Mouse (Mus musculus) G1E (cell line): ENCODE measurements at regions not wholly inside any gene's neighbourhood (a gene's known extent, or its start where the extent isn't known, plus 50 kb on each side); places are given as distances from the start of the nearest gene placed in this dataset.

Experiments used
- ATAC-seq: 2 replicates; pipeline ENCODE4 v1.8.0; 2016; ENCODE audit warnings: mild to moderate bottlenecking; ENCODE audit not compliant: insufficient number of reproducible peaks, poor library complexity, low FRiP score, severe bottlenecking; ENCODE audit errors: extremely low read depth
- DNase-seq: peaks from one replicate; pipeline ENCODE4 v3.0.0; 2012; ENCODE audit warnings: low spot score
- H3K27me3 ChIP-seq: 2 replicates; pipeline ENCODE4 v1.6.1; 2012; ENCODE audit warnings: mild to moderate bottlenecking, low read length, inconsistent platforms; ENCODE audit not compliant: insufficient read depth
- H3K36me3 ChIP-seq: replicated peaks from 2 replicates; pipeline ENCODE3; 2012; ENCODE audit warnings: mild to moderate bottlenecking, inconsistent platforms
- H3K4me1 ChIP-seq: 2 replicates; pipeline ENCODE4 v1.6.1; 2012; ENCODE audit warnings: low read depth, low read length, inconsistent platforms, mixed read lengths; ENCODE audit not compliant: insufficient read depth
- H3K4me3 ChIP-seq: 2 replicates; pipeline ENCODE4 v1.5.1; 2012; ENCODE audit warnings: low read depth, mild to moderate bottlenecking, inconsistent platforms, low read length, moderate library complexity, mixed read lengths
- H3K9me3 ChIP-seq: replicated peaks from 2 replicates; pipeline ENCODE4 v1.6.1; 2012; ENCODE audit warnings: inconsistent platforms
- CTCF ChIP-seq: IDR thresholded peaks from 2 replicates; pipeline ENCODE4 v1.5.1; 2012; ENCODE audit warnings: low read depth, low read length, inconsistent platforms, mixed read lengths
- GATA1 ChIP-seq: IDR thresholded peaks from 2 replicates; pipeline ENCODE4 v1.6.1; 2012; ENCODE audit warnings: borderline replicate concordance, low read length, inconsistent platforms, mixed read lengths
- GATA2 ChIP-seq: IDR thresholded peaks from 2 replicates; pipeline ENCODE4 v1.6.1; 2012; ENCODE audit warnings: low read depth, low read length, inconsistent platforms, borderline replicate concordance
- POLR2AphosphoS5 ChIP-seq: IDR thresholded peaks from 2 replicates; pipeline ENCODE4 v1.6.1; 2012; ENCODE audit warnings: low read depth, low read length, inconsistent platforms; ENCODE audit not compliant: insufficient replicate concordance
- TAL1 ChIP-seq: conservative IDR thresholded peaks from 2 replicates; pipeline ENCODE4 v1.6.1; 2012; ENCODE audit warnings: low read depth, low read length, inconsistent platforms, mixed read lengths

- no peak overlapping the region for H3K4me3 ChIP-seq
- no peak for ATAC-seq
- no peaks in the 10 kb centered on the region; the same call in 1 of the 2 replicates for H3K27me3 ChIP-seq
- TF ChIP-seq GATA1: no peak
- TF ChIP-seq TAL1: no peak
- TF ChIP-seq POLR2AphosphoS5: no peak
- H3K36me3 ChIP-seq: no peaks in the 10 kb centered on the region
- no peaks in the 10 kb centered on the region for H3K4me1 ChIP-seq
- DNase-seq: no peak
- no peaks in the 10 kb centered on the region for H3K9me3 ChIP-seq
Measured at GRCm38 (mm10) chrX:12860168-12860567, 98.3 kb upstream of the Med14 start.

- H3K4me1 ChIP-seq: no peaks in the 10 kb centered on the region
- H3K4me3 ChIP-seq: no peak overlapping the region
- no peak for ATAC-seq
Measured at GRCm38 (mm10) chrX:12858757-12859156, 96.9 kb upstream of the Med14 start.

GRCm38 (mm10) chrX:12857881-12858755, 96.2 kb upstream of the Med14 start:
- Histone ChIP-seq H3K36me3 (no peaks in the 10 kb centered on the region), H3K4me1 (no peaks in the 10 kb centered on the region), H3K27me3 (no peaks in the 10 kb centered on the region; the same call in 1 of the 2 replicates), H3K9me3 (no peaks in the 10 kb centered on the region), H3K4me3 (no peak overlapping the region)
- no peak for TF ChIP-seq CTCF
- TF ChIP-seq POLR2AphosphoS5: no peak
- TF ChIP-seq TAL1: no peak
- TF ChIP-seq GATA2: no peak
- TF ChIP-seq GATA1: no peak
- DNase-seq (no peak), ATAC-seq (no peak)

More at GRCm38 (mm10) chrX:12858757-12859156, 96.9 kb upstream of the Med14 start:
- DNase-seq: no peak
- no peak for TF ChIP-seq POLR2AphosphoS5
- TF ChIP-seq TAL1: no peak
- TF ChIP-seq CTCF: no peak
- TF ChIP-seq GATA1: no peak
- TF ChIP-seq GATA2: no peak
- Histone ChIP-seq H3K27me3 (no peaks in the 10 kb centered on the region; the same call in 1 of the 2 replicates), H3K9me3 (no peaks in the 10 kb centered on the region), H3K36me3 (no peaks in the 10 kb centered on the region)

GRCm38 (mm10) chrX:12855425-12855824, 93.6 kb upstream of the Med14 start:
- DNase-seq (no peak), ATAC-seq (no peak)
- no peaks in the 10 kb centered on the region for H3K9me3 ChIP-seq
- no peaks in the 10 kb centered on the region for H3K36me3 ChIP-seq
- H3K4me1 ChIP-seq: no peaks in the 10 kb centered on the region
- no peaks in the 10 kb centered on the region for H3K27me3 ChIP-seq
- no peak overlapping the region for H3K4me3 ChIP-seq
- TF ChIP-seq TAL1 (no peak), POLR2AphosphoS5 (no peak), GATA2 (no peak), CTCF (no peak), GATA1 (no peak)

- H3K4me3 ChIP-seq: no peak overlapping the region
- H3K36me3 ChIP-seq: no peaks in the 10 kb centered on the region
- no peaks in the 10 kb centered on the region for H3K27me3 ChIP-seq
- ATAC-seq: no peak
- H3K4me1 ChIP-seq: no peaks in the 10 kb centered on the region
- no peak for DNase-seq
- TF ChIP-seq CTCF (peak; percentile 24; the same call in 1 of the 2 replicates), GATA2 (no peak)
- no peaks in the 10 kb centered on the region for H3K9me3 ChIP-seq
Measured at GRCm38 (mm10) chrX:12851684-12852083, 89.8 kb upstream of the Med14 start.

GRCm38 (mm10) chrX:12844431-12844830, 82.6 kb upstream of the Med14 start:
- ATAC-seq: no peak
- Histone ChIP-seq H3K4me3 (no peak overlapping the region), H3K9me3 (no peaks in the 10 kb centered on the region), H3K36me3 (no peaks in the 10 kb centered on the region), H3K27me3 (peaks cover 5% of the 10 kb centered on the region; the same call in 1 of the 2 replicates), H3K4me1 (0 out of 2 replicates have a peak, but pooled peaks cover 3% of the 10 kb centered on the region)
- TF ChIP-seq CTCF: no peak
- TF ChIP-seq GATA2: no peak
- no peak for TF ChIP-seq TAL1
- no peak for TF ChIP-seq POLR2AphosphoS5
- no peak for DNase-seq

GRCm38 (mm10) chrX:12841021-12841325, 79.1 kb upstream of the Med14 start:
- Histone ChIP-seq H3K9me3 (no peaks in the 10 kb centered on the region), H3K36me3 (no peaks in the 10 kb centered on the region), H3K27me3 (peaks cover 5% of the 10 kb centered on the region; the same call in 1 of the 2 replicates), H3K4me3 (no peak overlapping the region), H3K4me1 (0 out of 2 replicates have a peak, but pooled peaks cover 3% of the 10 kb centered on the region)
- no peak for ATAC-seq
- TF ChIP-seq CTCF: no peak
- TF ChIP-seq GATA1: no peak
- TF ChIP-seq POLR2AphosphoS5: no peak
- TF ChIP-seq TAL1: no peak
- TF ChIP-seq GATA2: no peak
- no peak for DNase-seq
